Mouse (Mus musculus): ENCODE results near the gene Nr1h3. TPM values are rescaled to one million over a fixed set of nuclear protein-coding genes. Genes with fewer than 3 reads are reported as not detected.
A peak's percentile ranks its signal among the peaks of the same experiment; 100 is the strongest.

The Nr1h3 gene
- polyA plus RNA-seq, 1 experiment from 2014 or later: 2.5 TPM

- Histone ChIP-seq H3K27ac (ENCODE audit: poor library complexity, severe bottlenecking) (peak within 1 kb of the TSS; percentile 42; the same call in 1 of the 2 replicates), H3K36me3 (no peaks in the 10 kb centered on the region), H3K4me2 (peak within 1 kb of the TSS; percentile 94), H3K9ac (peak within 1 kb of the TSS; percentile 75), H3K4me1 (replicated peaks) (peaks cover 25% of the 10 kb centered on the region), H3K4me3 (peak within 1 kb of the TSS; percentile 90), H3K27me3 (replicated peaks) (no peaks in the 10 kb centered on the region), H3K9me3 (replicated peaks) (no peaks in the 10 kb centered on the region)
- WGBS: 58% methylated on average over 15 of the region's 15 CpGs
- ATAC-seq (ENCODE audit: insufficient number of reproducible peaks, low FRiP score): no peak
Measured at GRCm38 (mm10) chr2:91183711-91184405, 18.8 kb downstream of the Nr1h3 start, which contains the start of gene Madd. Gene Madd (minus strand): TSS chr2:91183837.

GRCm38 (mm10) chr2:91183148-91183513, 19.5 kb downstream of the Nr1h3 start:
- WGBS: 0% methylated on average over 9 of the region's 9 CpGs
- Histone ChIP-seq H3K4me3 (peak overlapping the region; percentile 90), H3K36me3 (peaks cover 2% of the 10 kb centered on the region; the same call in 1 of the 2 replicates), H3K4me1 (replicated peaks) (peaks cover 25% of the 10 kb centered on the region), H3K9ac (peak overlapping the region; percentile 75), H3K4me2 (peak overlapping the region; percentile 94), H3K27ac (ENCODE audit: poor library complexity, severe bottlenecking) (no peak overlapping the region), H3K9me3 (replicated peaks) (no peaks in the 10 kb centered on the region), H3K27me3 (replicated peaks) (no peaks in the 10 kb centered on the region)
- peak; percentile 95 for ATAC-seq (ENCODE audit: insufficient number of reproducible peaks, low FRiP score)

GRCm38 (mm10) chr2:91182405-91183147, 20.1 kb downstream of the Nr1h3 start:
- WGBS: under 1% methylated on average over 73 of the region's 81 CpGs
- ATAC-seq (ENCODE audit: insufficient number of reproducible peaks, low FRiP score): peak; percentile 91

GRCm38 (mm10) chr2:91182016-91182404, 20.6 kb downstream of the Nr1h3 start:
- Histone ChIP-seq H3K4me1 (replicated peaks) (peaks cover 25% of the 10 kb centered on the region), H3K9ac (peak overlapping the region; percentile 75; the same call in 1 of the 2 replicates), H3K27me3 (replicated peaks) (no peaks in the 10 kb centered on the region), H3K27ac (ENCODE audit: poor library complexity, severe bottlenecking) (no peak overlapping the region), H3K36me3 (peaks cover 7% of the 10 kb centered on the region), H3K4me3 (peak overlapping the region; percentile 90), H3K4me2 (peak overlapping the region; percentile 94), H3K9me3 (replicated peaks) (no peaks in the 10 kb centered on the region)
- WGBS: 14% methylated on average over 8 of the region's 8 CpGs
- no peak for ATAC-seq (ENCODE audit: insufficient number of reproducible peaks, low FRiP score)

More at GRCm38 (mm10) chr2:91182405-91183147, 20.1 kb downstream of the Nr1h3 start:
- no peaks in the 10 kb centered on the region for H3K9me3 ChIP-seq (replicated peaks)
- H3K9ac ChIP-seq: peak overlapping the region; percentile 75
- H3K27ac ChIP-seq (ENCODE audit: poor library complexity, severe bottlenecking): peak overlapping the region; percentile 42; the same call in 1 of the 2 replicates
- peak overlapping the region; percentile 94 for H3K4me2 ChIP-seq
- H3K36me3 ChIP-seq: peaks cover 7% of the 10 kb centered on the region
- no peaks in the 10 kb centered on the region for H3K27me3 ChIP-seq (replicated peaks)
- peaks cover 25% of the 10 kb centered on the region for H3K4me1 ChIP-seq (replicated peaks)
- H3K4me3 ChIP-seq: peak overlapping the region; percentile 90

GRCm38 (mm10) chr2:91180706-91181105, 21.9 kb downstream of the Nr1h3 start:
- WGBS: 67% methylated on average over 5 of the region's 5 CpGs
- Histone ChIP-seq H3K9me3 (replicated peaks) (no peaks in the 10 kb centered on the region), H3K4me3 (no peak overlapping the region), H3K4me2 (no peak overlapping the region), H3K4me1 (replicated peaks) (peaks cover 30% of the 10 kb centered on the region), H3K27ac (ENCODE audit: poor library complexity, severe bottlenecking) (no peak overlapping the region), H3K36me3 (peaks cover 11% of the 10 kb centered on the region), H3K9ac (no peak overlapping the region), H3K27me3 (replicated peaks) (no peaks in the 10 kb centered on the region)
- ATAC-seq (ENCODE audit: insufficient number of reproducible peaks, low FRiP score): no peak

GRCm38 (mm10) chr2:91179825-91180224, 22.8 kb downstream of the Nr1h3 start:
- peaks cover 11% of the 10 kb centered on the region for H3K36me3 ChIP-seq
- no peak overlapping the region for H3K9ac ChIP-seq
- no peaks in the 10 kb centered on the region for H3K9me3 ChIP-seq (replicated peaks)
- WGBS: 34% methylated on average over 4 of the region's 4 CpGs
- no peak overlapping the region for H3K4me2 ChIP-seq
- no peaks in the 10 kb centered on the region for H3K27me3 ChIP-seq (replicated peaks)
- ATAC-seq (ENCODE audit: insufficient number of reproducible peaks, low FRiP score): no peak
- peaks cover 33% of the 10 kb centered on the region for H3K4me1 ChIP-seq (replicated peaks)
- H3K4me3 ChIP-seq: no peak overlapping the region
- H3K27ac ChIP-seq (ENCODE audit: poor library complexity, severe bottlenecking): no peak overlapping the region

- 46% methylated on average over 6 of the region's 6 CpGs for WGBS
- no peak overlapping the region for H3K4me3 ChIP-seq
- H3K9ac ChIP-seq: no peak overlapping the region
- no peaks in the 10 kb centered on the region for H3K27me3 ChIP-seq (replicated peaks)
- peaks cover 13% of the 10 kb centered on the region for H3K4me1 ChIP-seq (replicated peaks)
- no peak overlapping the region for H3K27ac ChIP-seq (ENCODE audit: poor library complexity, severe bottlenecking)
- no peak overlapping the region for H3K4me2 ChIP-seq
- no peaks in the 10 kb centered on the region for H3K9me3 ChIP-seq (replicated peaks)
- no peak for ATAC-seq (ENCODE audit: insufficient number of reproducible peaks, low FRiP score)
- peaks cover 18% of the 10 kb centered on the region for H3K36me3 ChIP-seq
Measured at GRCm38 (mm10) chr2:91176234-91176633, 26.4 kb downstream of the Nr1h3 start.

GRCm38 (mm10) chr2:91175490-91175889, 27.1 kb downstream of the Nr1h3 start:
- 67% methylated on average over 4 of the region's 4 CpGs for WGBS
- no peak overlapping the region for H3K4me3 ChIP-seq
- H3K27ac ChIP-seq (ENCODE audit: poor library complexity, severe bottlenecking): no peak overlapping the region
- no peak overlapping the region for H3K9ac ChIP-seq
- no peaks in the 10 kb centered on the region for H3K27me3 ChIP-seq (replicated peaks)
- no peak for ATAC-seq (ENCODE audit: insufficient number of reproducible peaks, low FRiP score)
- H3K4me2 ChIP-seq: no peak overlapping the region
- peaks cover 9% of the 10 kb centered on the region for H3K4me1 ChIP-seq (replicated peaks)
- peaks cover 18% of the 10 kb centered on the region for H3K36me3 ChIP-seq
- H3K9me3 ChIP-seq (replicated peaks): no peaks in the 10 kb centered on the region

- Histone ChIP-seq H3K4me1 (replicated peaks) (peaks cover 6% of the 10 kb centered on the region; the same call in 1 of the 2 replicates), H3K4me3 (no peak overlapping the region), H3K27ac (ENCODE audit: poor library complexity, severe bottlenecking) (no peak overlapping the region), H3K9me3 (replicated peaks) (no peaks in the 10 kb centered on the region), H3K4me2 (no peak overlapping the region), H3K27me3 (replicated peaks) (no peaks in the 10 kb centered on the region), H3K36me3 (peaks cover 14% of the 10 kb centered on the region), H3K9ac (no peak overlapping the region)
- no peak for ATAC-seq (ENCODE audit: insufficient number of reproducible peaks, low FRiP score)
- WGBS: 73% methylated on average over 25 of the region's 25 CpGs
Measured at GRCm38 (mm10) chr2:91169587-91170322, 32.9 kb downstream of the Nr1h3 start.

- 60% methylated on average over 4 of the region's 4 CpGs for WGBS
Measured at GRCm38 (mm10) chr2:91167629-91168028, 35.0 kb downstream of the Nr1h3 start.

GRCm38 (mm10) chr2:91164991-91165390, 37.6 kb downstream of the Nr1h3 start:
- Histone ChIP-seq H3K4me1 (replicated peaks) (peaks cover 24% of the 10 kb centered on the region), H3K27ac (ENCODE audit: poor library complexity, severe bottlenecking) (no peak overlapping the region), H3K36me3 (peaks cover 7% of the 10 kb centered on the region; the same call in 1 of the 2 replicates), H3K9me3 (replicated peaks) (no peaks in the 10 kb centered on the region), H3K4me2 (no peak overlapping the region), H3K4me3 (no peak overlapping the region), H3K27me3 (replicated peaks) (no peaks in the 10 kb centered on the region), H3K9ac (no peak overlapping the region)
- 45% methylated on average over 6 of the region's 6 CpGs for WGBS
- ATAC-seq (ENCODE audit: insufficient number of reproducible peaks, low FRiP score): no peak; the same call in 1 of the 2 replicates

More at GRCm38 (mm10) chr2:91167629-91168028, 35.0 kb downstream of the Nr1h3 start:
- Histone ChIP-seq H3K4me1 (replicated peaks) (peaks cover 12% of the 10 kb centered on the region), H3K27me3 (replicated peaks) (no peaks in the 10 kb centered on the region), H3K9ac (no peak overlapping the region), H3K4me2 (no peak overlapping the region), H3K36me3 (peaks cover 10% of the 10 kb centered on the region), H3K27ac (ENCODE audit: poor library complexity, severe bottlenecking) (no peak overlapping the region), H3K4me3 (no peak overlapping the region), H3K9me3 (replicated peaks) (no peaks in the 10 kb centered on the region)
- no peak for ATAC-seq (ENCODE audit: insufficient number of reproducible peaks, low FRiP score)

Data from heart, embryonic 12.5 days (tissue).